Mouse (Mus musculus) heart, embryonic 11.5 days (tissue): ENCODE measurements around the gene Pmm2. TPM values are rescaled to one million over a fixed set of nuclear protein-coding genes. Genes with fewer than 3 reads are reported as not detected.

ENCODE experiments used
- ATAC-seq: fragments of 200-750 bp; cut with Nextera tagmentation; replicated peaks from 2 replicates; pipeline ENCODE4 v1.8.0; 2017; ENCODE audit warnings: moderate library complexity; ENCODE audit not compliant: insufficient number of reproducible peaks, low FRiP score, low TSS enrichment
- H3K27ac ChIP-seq: fragments of 300-500 bp; sonication (generic); 2 replicates; pipeline ENCODE4 v1.5.1; 2014; ENCODE audit warnings: mild to moderate bottlenecking, low read depth, low read length
- H3K27me3 ChIP-seq: fragments of 300-500 bp; sonication (generic); 2 replicates; pipeline ENCODE4 v1.6.1; 2014; ENCODE audit warnings: mild to moderate bottlenecking, low read length, mixed read lengths; ENCODE audit not compliant: control insufficient read depth, insufficient read depth
- H3K36me3 ChIP-seq: fragments of 300-500 bp; sonication (generic); 2 replicates; pipeline ENCODE4 v1.6.1; 2014; ENCODE audit warnings: mild to moderate bottlenecking, low read length, moderate library complexity, mixed read lengths; ENCODE audit not compliant: control insufficient read depth, insufficient read depth
- H3K4me1 ChIP-seq: fragments of 300-500 bp; sonication (generic); 2 replicates; pipeline ENCODE4 v1.6.1; 2014; ENCODE audit warnings: low read length; ENCODE audit not compliant: control insufficient read depth, insufficient read depth
- H3K4me2 ChIP-seq: fragments of 300-500 bp; sonication (generic); 2 replicates; pipeline ENCODE4 v1.6.1; 2014; ENCODE audit warnings: mild to moderate bottlenecking, moderate library complexity
- H3K4me3 ChIP-seq: fragments of 300-500 bp; sonication (generic); 2 replicates; pipeline ENCODE4 v1.5.1; 2014; ENCODE audit warnings: low read depth, low read length
- H3K9ac ChIP-seq: fragments of 300-500 bp; sonication (generic); 2 replicates; pipeline ENCODE4 v1.6.1; 2014; ENCODE audit warnings: mild to moderate bottlenecking, low read depth, low read length, moderate library complexity
- H3K9me3 ChIP-seq: fragments of 300-500 bp; sonication (generic); replicated peaks from 2 replicates; pipeline ENCODE4 v1.6.1; 2016; ENCODE audit warnings: low read length; ENCODE audit not compliant: control insufficient read depth
- WGBS: fragments of 180-500 bp; shearing (Covaris S2); extraction: QIAGEN DNeasy Blood & Tissue Kit; methylation state at CpG from one replicate; pipeline ENCODE4 v1.1.7; 2014; ENCODE audit not compliant: insufficient replicate concordance; 5-methylcytosine and 5-hydroxymethylcytosine counted together
- polyA plus RNA-seq: library from polyadenylated mRNA; unstranded; fragments of >200 nt; fragmentation: Nextera tagmentation; extraction: Ambion mirVana; gene quantifications from 2 replicates; pipeline ENCODE4 v1.2.1, GENCODE M21; 2014

The Pmm2 gene
- polyA plus RNA-seq: 38.5 and 40.3 TPM in 2 replicates

DNA sequence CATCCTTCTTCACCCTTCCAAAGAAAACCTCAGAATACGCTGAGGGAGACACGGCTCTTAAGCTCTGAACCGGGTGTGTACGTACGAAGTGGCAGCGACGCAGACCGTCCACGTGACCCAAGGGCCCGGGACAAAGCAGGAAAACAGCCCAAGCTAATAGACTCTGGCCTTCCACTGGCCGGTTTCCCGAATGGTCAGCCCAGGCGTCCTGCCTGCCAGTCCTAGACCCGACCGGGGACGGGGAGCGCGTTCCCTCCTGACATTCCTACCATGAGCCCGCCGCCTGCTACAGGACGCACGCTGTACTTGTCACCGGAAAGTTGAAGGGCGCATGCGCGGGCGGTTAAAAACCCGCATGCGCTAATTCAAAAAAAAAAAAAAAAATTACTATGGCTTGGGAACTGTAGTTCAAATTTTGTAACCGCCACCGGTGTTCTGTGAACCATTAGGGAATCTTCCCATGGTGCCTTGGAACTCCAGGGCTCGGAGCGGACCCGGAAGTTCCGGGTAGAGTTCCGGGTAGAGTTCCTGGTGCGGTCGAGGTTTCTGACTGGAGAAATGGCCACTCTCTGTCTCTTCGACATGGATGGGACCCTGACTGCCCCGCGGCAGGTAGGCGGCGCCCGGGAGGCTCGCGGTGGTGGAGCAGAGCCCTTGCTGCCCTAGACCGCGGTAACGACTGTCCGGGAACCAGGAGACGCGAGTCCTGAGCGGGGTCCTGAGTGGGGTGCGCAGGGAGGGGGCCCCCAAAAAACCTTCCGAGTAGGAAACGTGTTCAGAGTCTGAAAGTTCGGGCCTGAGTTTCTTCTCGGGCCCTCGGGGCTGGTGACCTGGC is at the start of gene Pmm2, which contains the start of gene Tmem186:
Gene Pmm2, plus strand, starts transcription at position 458 of the 835 bp plus-strand sequence.
Gene Tmem186, minus strand, starts transcription at position 496 of the 835 bp plus-strand sequence.
- under 1% methylated on average over 59 of the region's 59 CpGs for WGBS

DNA sequence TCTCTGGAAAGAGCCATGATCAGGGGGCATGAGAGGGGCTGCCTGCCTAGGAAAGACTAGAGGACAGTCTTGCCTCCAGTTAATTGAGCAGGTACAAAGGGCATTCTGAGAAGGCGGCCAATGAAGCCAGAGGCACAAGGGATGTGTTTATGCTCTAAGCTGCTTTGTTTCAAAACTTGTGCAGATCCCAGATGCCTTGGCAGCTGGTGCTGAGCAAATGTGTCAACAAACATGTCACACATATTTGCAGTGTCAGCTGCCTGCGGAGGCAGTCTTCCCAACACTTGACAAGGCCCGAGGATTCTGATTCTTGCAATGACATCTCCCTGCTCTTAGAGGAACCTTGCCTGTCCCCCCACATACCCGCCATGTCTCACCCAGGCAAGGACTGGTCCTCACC is 42.1 kb upstream of the Pmm2 start:
- no peak overlapping the region for H3K9ac ChIP-seq
- no peaks in the 10 kb centered on the region for H3K9me3 ChIP-seq
- no peaks in the 10 kb centered on the region for H3K36me3 ChIP-seq
- no peak overlapping the region for H3K27ac ChIP-seq
- H3K4me2 ChIP-seq: no peak overlapping the region
- WGBS: 42% methylated on average over 4 of the region's 4 CpGs
- ATAC-seq: no peak
- no peak overlapping the region for H3K4me3 ChIP-seq
- no peaks in the 10 kb centered on the region for H3K4me1 ChIP-seq
- no peaks in the 10 kb centered on the region for H3K27me3 ChIP-seq

More for the DNA sequence above, at the start of gene Pmm2, which contains the start of gene Tmem186:
- peaks cover 7% of the 10 kb centered on the region for H3K36me3 ChIP-seq
- H3K4me1 ChIP-seq: peaks cover 18% of the 10 kb centered on the region
- H3K4me2 ChIP-seq: peak within 1 kb of the TSS; percentile 81
- peak within 1 kb of the TSS; percentile 80 for H3K4me3 ChIP-seq
- no peaks in the 10 kb centered on the region for H3K9me3 ChIP-seq
- peak within 1 kb of the TSS; percentile 86 for H3K27ac ChIP-seq
- no peaks in the 10 kb centered on the region for H3K27me3 ChIP-seq
- peak within 1 kb of the TSS; percentile 93 for H3K9ac ChIP-seq
- ATAC-seq: peak; percentile 83

DNA sequence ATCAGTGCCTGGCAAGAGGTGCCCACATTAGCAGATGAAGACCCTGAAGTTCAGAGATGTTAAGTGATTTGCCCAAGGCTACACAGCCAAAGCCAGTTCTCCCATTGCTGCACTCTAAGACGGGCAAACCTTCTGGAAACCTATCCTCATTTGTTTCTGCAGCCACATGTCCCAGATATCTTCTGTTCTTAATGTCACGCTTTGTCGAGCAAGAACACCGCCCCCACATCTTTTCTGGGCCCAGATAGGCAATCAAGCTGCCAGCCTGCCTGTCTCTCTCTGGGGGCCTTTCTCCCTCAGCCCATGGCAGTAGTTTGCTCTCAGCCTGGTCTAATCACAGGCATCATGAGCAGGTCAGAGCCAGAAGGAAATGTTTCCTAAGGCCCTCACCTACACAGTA is 41.1 kb upstream of the Pmm2 start:
- 85% methylated on average over 4 of the region's 4 CpGs for WGBS
- Histone ChIP-seq H3K9ac (no peak overlapping the region), H3K27ac (no peak overlapping the region), H3K9me3 (no peaks in the 10 kb centered on the region), H3K27me3 (no peaks in the 10 kb centered on the region), H3K4me3 (no peak overlapping the region), H3K4me2 (no peak overlapping the region), H3K4me1 (no peaks in the 10 kb centered on the region), H3K36me3 (no peaks in the 10 kb centered on the region)
- no peak for ATAC-seq

DNA sequence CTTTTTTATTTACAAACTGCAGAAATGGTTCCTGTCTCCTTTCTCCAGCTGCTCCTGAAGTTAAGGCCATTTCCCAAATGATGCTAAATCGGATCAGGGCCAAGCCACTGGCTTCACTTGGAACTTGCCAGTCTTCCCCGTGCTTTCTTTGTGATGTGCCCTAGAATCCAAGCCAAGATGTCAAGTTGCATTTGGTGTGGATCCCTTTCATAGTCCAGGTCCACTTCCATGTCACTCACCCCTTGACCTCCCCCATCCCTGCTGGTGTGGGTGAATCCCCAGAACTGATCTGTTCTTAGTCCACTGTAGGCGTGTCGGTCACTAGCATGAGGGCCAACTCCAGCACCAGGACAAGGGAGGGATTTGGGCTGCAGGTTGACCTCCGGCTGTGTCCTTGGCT is 40.0 kb upstream of the Pmm2 start:
- Histone ChIP-seq H3K36me3 (no peaks in the 10 kb centered on the region), H3K9ac (no peak overlapping the region), H3K27ac (no peak overlapping the region), H3K4me2 (no peak overlapping the region), H3K9me3 (no peaks in the 10 kb centered on the region), H3K4me3 (no peak overlapping the region), H3K27me3 (no peaks in the 10 kb centered on the region), H3K4me1 (no peaks in the 10 kb centered on the region)
- 78% methylated on average over 5 of the region's 5 CpGs for WGBS
- ATAC-seq: no peak

DNA sequence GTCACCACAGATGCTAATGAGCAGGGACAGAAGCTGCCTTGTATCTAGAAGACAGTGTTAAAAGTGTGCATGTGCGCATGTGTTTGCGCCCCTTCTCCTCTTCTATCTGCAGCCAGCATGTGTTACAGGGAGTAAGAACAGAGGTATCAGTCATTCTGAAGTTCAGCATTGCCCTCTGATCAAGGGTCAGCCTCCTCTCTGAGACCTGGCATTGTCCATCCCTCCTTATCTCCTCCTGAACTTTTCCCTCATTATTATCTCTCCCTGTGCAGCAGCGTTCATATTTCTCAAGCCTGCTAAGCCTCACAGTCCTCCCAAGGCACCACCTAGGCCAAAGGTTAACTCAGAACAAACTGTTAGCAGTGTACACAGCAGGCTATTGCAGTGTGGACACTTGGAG is 33.7 kb upstream of the Pmm2 start:
- no peak overlapping the region for H3K4me2 ChIP-seq
- no peaks in the 10 kb centered on the region for H3K27me3 ChIP-seq
- no peak for ATAC-seq
- no peaks in the 10 kb centered on the region for H3K4me1 ChIP-seq
- WGBS: 54% methylated on average over 3 of the region's 3 CpGs
- no peak overlapping the region for H3K4me3 ChIP-seq
- H3K36me3 ChIP-seq: 0 out of 2 replicates have a peak, but pooled peaks cover under 1% of the 10 kb centered on the region
- H3K9me3 ChIP-seq: no peaks in the 10 kb centered on the region
- no peak overlapping the region for H3K27ac ChIP-seq
- H3K9ac ChIP-seq: no peak overlapping the region

DNA sequence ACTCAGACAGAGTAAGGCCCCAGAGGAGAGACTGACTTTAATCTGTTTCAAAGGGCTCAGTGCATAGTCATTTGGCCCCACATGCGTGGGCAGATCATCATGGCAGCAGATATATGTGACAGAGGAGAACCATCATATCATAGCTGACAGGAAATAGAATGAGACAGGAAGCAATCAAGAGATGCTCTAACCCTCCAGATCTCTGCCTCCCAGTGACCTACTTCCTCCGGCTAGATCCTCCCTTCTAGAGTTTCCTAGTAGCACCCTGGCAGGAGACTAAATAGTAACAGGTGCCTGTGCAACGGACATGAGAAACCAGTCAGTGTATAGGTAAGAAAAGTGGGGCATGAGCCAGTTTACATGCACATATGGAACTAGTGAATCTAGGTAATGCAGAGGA is 27.1 kb upstream of the Pmm2 start:
- WGBS: 71% methylated on average over 3 of the region's 3 CpGs

DNA sequence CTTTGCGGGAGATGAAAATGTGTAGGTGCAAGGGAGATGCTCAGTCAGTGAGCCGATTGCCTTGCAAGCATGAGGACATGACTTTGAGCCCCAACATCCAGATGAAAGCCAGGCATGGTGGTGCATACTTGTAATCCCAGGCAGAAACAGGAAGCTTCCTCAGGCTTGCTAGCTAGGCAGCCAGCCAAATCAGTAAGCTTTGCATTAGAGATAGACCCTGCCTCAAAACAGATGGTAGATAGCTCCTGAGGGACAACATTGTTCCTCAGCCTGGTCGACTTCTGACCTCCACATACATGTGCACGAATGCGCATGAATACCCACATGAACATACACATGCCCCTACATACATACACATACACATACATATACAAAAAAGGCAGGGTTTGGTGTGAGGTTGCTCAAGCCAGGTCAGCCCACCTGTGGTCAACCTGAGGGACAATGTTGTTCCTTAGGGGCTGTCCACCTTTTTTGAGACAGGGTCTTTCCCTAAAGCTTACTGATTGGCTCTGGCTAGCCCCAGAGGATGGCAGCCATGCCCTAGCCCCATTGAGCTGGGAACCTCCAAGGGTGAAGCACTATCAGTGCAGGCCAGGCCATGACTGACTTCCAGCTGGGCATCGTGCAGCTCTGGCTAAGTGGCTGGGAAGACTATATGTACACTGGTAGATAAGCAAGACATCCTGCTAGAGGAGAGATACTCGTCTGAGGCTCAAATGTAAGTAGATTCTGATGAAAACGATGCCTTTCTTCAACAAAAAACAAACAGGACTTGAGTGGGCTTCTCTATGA is 25.1 kb upstream of the Pmm2 start:
- no peak overlapping the region for H3K4me2 ChIP-seq
- H3K9ac ChIP-seq: no peak overlapping the region
- no peak overlapping the region for H3K4me3 ChIP-seq
- H3K4me1 ChIP-seq: no peaks in the 10 kb centered on the region
- H3K36me3 ChIP-seq: 0 out of 2 replicates have a peak, but pooled peaks cover 3% of the 10 kb centered on the region
- H3K9me3 ChIP-seq: no peaks in the 10 kb centered on the region
- H3K27me3 ChIP-seq: no peaks in the 10 kb centered on the region
- no peak for ATAC-seq
- 71% methylated on average over 8 of the region's 8 CpGs for WGBS
- H3K27ac ChIP-seq: no peak overlapping the region

More for the DNA sequence above, 27.1 kb upstream of the Pmm2 start:
- no peak overlapping the region for H3K4me3 ChIP-seq
- no peak overlapping the region for H3K9ac ChIP-seq
- no peaks in the 10 kb centered on the region for H3K9me3 ChIP-seq
- H3K36me3 ChIP-seq: 0 out of 2 replicates have a peak, but pooled peaks cover 3% of the 10 kb centered on the region
- no peak overlapping the region for H3K4me2 ChIP-seq
- H3K27me3 ChIP-seq: no peaks in the 10 kb centered on the region
- H3K27ac ChIP-seq: no peak overlapping the region
- no peak for ATAC-seq
- H3K4me1 ChIP-seq: no peaks in the 10 kb centered on the region

DNA sequence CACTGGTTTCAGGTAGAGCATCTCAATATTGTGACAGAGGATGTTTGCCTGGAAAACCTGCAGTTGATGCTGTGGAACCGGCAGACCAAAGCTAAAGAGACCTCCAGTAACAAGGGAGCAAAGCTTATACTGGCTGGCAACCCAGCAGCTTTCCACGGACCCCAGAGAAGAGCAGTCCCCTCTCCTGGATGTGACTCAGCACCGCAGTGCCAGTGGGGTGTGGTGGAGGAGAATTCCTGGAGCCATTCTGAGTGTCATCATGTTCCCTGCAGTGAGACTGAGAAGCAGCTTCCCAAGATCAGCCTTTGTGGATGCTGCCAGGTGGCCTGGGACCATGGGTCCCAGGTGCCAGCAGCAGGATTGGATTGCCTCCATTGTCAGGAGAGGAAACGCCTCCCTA is 24.4 kb upstream of the Pmm2 start:
- H3K9ac ChIP-seq: no peak overlapping the region
- H3K9me3 ChIP-seq: no peaks in the 10 kb centered on the region
- 0 out of 2 replicates have a peak, but pooled peaks cover 3% of the 10 kb centered on the region for H3K36me3 ChIP-seq
- H3K27me3 ChIP-seq: no peaks in the 10 kb centered on the region
- no peaks in the 10 kb centered on the region for H3K4me1 ChIP-seq
- H3K4me2 ChIP-seq: no peak overlapping the region
- no peak overlapping the region for H3K4me3 ChIP-seq
- 72% methylated on average over 4 of the region's 4 CpGs for WGBS
- no peak overlapping the region for H3K27ac ChIP-seq
- ATAC-seq: no peak
